Mouse (Mus musculus): ENCODE data around the gene Gm20695. TPM values are rescaled to one million over a fixed set of nuclear protein-coding genes. Genes with fewer than 3 reads are reported as not detected.

Gene Gm20695
- polyA plus RNA-seq (2015; fragmentation: Nextera tagmentation; extraction: Ambion mirVana): 3.0 and 6.1 TPM in 2 replicates

DNA sequence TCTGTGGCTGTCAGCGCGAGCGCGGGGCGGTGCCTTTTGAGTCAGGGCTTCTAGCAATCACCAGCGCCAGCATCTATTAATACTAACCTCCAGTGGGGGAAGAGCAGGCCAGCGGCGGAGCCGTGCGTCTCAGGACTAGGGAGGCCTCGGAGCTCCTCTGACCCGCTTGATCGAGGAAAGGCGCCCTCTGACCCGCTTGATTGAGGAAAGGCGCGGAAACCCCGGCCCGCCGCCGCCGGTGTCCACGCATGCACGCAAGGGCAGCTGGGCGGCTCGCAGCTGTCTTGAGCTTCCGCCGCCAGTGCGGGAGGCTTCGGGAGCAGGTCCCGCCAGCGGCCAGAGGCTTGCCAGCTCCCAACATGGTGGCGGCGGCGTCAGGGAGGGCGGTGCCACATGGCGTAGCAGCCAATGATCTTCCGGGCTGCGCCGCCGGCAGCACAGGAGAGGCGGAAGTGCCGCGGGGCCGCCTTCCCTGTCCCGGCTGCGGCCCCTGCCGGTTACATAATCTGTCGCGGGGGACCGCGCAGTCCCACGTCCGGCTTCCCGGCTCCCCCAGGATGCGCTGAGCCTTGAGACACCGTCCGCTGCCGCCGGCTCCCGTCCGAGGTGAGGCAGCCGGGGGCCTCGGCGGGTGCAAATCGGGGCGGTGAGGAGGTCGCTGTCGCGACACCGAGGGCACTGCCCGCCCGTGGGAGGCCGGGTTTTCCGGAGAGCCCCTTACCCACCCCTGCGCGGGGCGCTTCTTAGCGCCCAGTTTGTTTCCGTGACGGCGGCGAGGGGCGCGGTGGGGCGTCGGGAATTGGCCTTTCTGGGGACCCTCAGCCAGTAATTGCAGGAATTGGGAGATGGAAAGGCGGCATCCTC lies at the start of gene Gm20695, which contains the start of gene Zfp597:
Gene Gm20695 (plus strand): TSS at position 448 of the 864 bp plus-strand sequence.
Gene Zfp597 (minus strand): TSS at position 361 of the 864 bp plus-strand sequence.

DNA sequence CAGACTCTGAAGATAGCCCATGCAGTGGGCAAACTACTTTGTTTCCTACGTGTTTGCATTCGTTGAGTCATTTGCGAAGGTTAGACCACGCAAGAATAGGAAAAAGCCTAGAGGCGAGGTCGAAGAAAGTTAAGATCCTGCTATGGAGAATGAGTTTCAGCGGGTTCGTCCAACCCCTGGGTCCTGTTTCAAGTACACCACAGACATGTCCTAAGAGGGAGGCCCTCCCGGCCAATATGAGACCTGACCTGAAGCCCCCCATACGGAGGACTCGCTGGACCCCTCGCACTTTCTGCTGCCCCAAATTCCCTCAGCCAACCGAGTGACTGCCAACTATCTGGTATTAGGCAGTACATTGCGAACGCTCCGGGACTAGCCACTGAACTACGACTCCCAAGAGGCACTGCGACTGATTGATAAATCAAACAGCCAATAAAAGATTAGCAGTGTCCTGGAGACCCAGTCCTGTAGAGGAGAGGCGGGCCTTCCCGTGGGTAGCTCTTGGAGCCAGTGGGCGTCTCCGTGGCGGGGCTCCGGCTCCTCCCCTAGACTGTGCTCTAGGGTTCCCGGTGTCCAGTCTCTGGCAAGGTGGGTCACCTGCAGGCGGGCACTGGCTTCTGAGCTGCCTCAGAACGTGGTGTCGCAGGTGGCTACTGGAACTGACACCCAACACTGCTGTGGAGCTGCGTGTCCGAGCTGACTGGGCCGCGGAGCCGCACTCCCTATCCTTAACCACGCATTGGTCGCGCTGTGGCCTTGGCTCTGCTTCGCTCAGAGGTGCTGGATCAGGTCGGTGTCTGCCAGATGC lies 37.5 kb upstream of the Gm20695 start, which contains the start of gene Zfp174:
Gene Zfp174 (plus strand): TSS at position 558 of the 808 bp plus-strand sequence.

DNA sequence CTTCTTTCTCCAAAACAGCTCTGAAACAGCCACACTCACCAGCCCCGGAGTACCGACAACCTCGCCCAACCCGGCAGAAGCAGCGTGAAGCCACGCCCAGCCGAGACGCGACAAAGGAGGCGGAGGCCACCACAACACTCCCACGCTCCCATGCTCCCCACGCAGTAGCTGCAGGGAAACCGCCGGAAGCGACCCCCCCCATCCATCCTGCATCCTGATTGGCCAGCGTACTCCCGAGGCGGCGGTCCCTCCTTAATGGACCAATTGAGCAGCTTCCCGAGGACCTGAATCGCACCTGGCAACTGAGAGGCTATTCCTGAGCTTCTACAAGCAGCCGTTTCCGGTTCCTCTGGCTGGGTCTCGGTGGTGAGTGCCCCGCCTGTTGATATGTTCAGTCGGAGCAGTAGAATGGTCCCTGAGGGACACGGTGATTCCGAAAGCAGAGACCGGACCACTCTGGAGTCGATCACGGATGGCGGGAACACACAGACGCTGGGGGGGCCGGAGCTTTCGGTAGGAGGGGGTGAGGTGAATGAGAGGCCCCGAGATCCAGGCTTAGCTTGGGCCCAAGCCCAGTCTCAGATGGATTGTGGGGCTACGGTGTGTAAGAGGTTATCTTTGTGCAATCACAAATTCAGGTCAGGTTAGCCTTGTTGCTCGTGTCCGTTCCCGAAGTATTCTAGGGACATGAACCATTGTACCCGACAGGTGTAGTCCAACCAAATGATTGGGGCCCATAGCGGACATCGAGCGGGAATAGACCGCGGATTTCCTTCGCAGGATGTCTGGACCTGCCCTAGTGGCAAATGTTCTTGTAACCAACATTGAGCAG lies 12.0 kb upstream of the Gm20695 start, which contains the start of gene Naa60:
Gene Naa60 (plus strand): TSS at position 160 of the 832 bp plus-strand sequence.

DNA sequence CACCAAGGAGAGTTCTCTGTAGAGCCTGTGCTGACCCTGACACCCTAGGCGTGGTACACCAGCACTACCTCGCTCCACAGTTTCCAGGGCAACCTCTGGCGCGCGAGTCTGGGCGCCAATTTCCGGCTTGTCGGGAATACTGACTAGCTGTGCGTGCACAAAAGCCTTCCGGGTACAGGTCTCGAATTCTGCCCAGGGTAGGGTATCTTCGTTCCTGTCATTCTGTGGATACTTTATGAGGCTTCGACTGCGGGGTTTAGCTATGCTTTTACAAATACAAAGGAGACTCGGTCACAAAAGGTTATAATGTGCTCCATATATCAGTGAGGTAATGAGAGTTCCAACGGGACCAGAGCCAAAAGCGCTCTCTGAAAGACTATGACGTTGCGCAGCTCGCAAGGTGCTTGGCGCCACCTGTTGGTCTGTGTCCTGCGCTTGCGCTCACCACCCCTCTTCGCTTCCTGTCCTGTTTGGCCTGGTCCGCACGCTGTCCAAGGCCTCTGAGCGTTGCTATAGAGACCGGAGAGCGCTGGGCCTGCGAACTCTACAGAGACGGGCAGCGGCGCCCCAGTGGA lies 24.2 kb downstream of the Gm20695 start, which contains the start of the genes 1700037C18Rik and Cluap1:
Gene 1700037C18Rik (minus strand): TSS at position 153 of the 575 bp plus-strand sequence.
Gene Cluap1 (plus strand): TSS at position 265 of the 575 bp plus-strand sequence.

Small RNA genes lying within 50 kb of the gene (microRNA-seq; reads per million reads assigned to microRNA genes)
- not detected for gene Gm23493

Other genes with a start within 250 kb of the Gm20695 start
- gene Mefv, start 166.6 kb upstream of the Gm20695 start, polyA plus RNA-seq (2015; fragmentation: Nextera tagmentation; extraction: Ambion mirVana): not detected in 2 replicates
- 29.6 and 30.3 TPM in 2 replicates for gene Zfp263, start 140.6 kb upstream of the Gm20695 start, polyA plus RNA-seq (2015; fragmentation: Nextera tagmentation; extraction: Ambion mirVana)
- gene Olfr15, start 53.8 kb upstream of the Gm20695 start, polyA plus RNA-seq (2015; fragmentation: Nextera tagmentation; extraction: Ambion mirVana): not detected in 2 replicates
- gene Zfp174, start 37.4 kb upstream of the Gm20695 start, polyA plus RNA-seq (2015; fragmentation: Nextera tagmentation; extraction: Ambion mirVana): 1.4 TPM in 2 replicates
- 84.0 and 93.7 TPM in 2 replicates for gene Naa60, start 12.3 kb upstream of the Gm20695 start, polyA plus RNA-seq (2015; fragmentation: Nextera tagmentation; extraction: Ambion mirVana)
- gene Zfp597, start 87 bp upstream of the Gm20695 start, polyA plus RNA-seq (2015; fragmentation: Nextera tagmentation; extraction: Ambion mirVana): 9.1 and 9.5 TPM in 2 replicates
- gene 1700037C18Rik, start 24.0 kb downstream of the Gm20695 start, polyA plus RNA-seq (2015; fragmentation: Nextera tagmentation; extraction: Ambion mirVana): 12.0 and 12.7 TPM in 2 replicates
- gene Cluap1, start 24.2 kb downstream of the Gm20695 start, polyA plus RNA-seq (2015; fragmentation: Nextera tagmentation; extraction: Ambion mirVana): 43.7 and 47.0 TPM in 2 replicates
- gene Nlrc3, start 92.0 kb downstream of the Gm20695 start, polyA plus RNA-seq (2015; fragmentation: Nextera tagmentation; extraction: Ambion mirVana): 0.50 and 0.52 TPM in 2 replicates
- 15.1 and 16.6 TPM in 2 replicates for gene Slx4, start 119.1 kb downstream of the Gm20695 start, polyA plus RNA-seq (2015; fragmentation: Nextera tagmentation; extraction: Ambion mirVana)
- 2.1 and 3.4 TPM in 2 replicates for gene Dnase1, start 152.3 kb downstream of the Gm20695 start, polyA plus RNA-seq (2015; fragmentation: Nextera tagmentation; extraction: Ambion mirVana)
- gene Trap1, start 193.2 kb downstream of the Gm20695 start, polyA plus RNA-seq (2015; fragmentation: Nextera tagmentation; extraction: Ambion mirVana): 46.9 and 50.5 TPM in 2 replicates

Measured in neural tube, postnatal 0 days (tissue).